Mouse (Mus musculus): ENCODE data around the gene Hist1h2af. TPM values are rescaled to one million over a fixed set of nuclear protein-coding genes. Genes with fewer than 3 reads are reported as not detected.
A peak's percentile ranks its signal among the peaks of the same experiment; 100 is the strongest.
"Not testable (repeated sequence)": the region's sequence is repeated elsewhere in the genome, so short reads cannot be mapped to it uniquely, and the experiment has no call there.

Gene Hist1h2af
- polyA plus RNA-seq, 1 experiment from 2014 or later = 7.8 TPM

DNA sequence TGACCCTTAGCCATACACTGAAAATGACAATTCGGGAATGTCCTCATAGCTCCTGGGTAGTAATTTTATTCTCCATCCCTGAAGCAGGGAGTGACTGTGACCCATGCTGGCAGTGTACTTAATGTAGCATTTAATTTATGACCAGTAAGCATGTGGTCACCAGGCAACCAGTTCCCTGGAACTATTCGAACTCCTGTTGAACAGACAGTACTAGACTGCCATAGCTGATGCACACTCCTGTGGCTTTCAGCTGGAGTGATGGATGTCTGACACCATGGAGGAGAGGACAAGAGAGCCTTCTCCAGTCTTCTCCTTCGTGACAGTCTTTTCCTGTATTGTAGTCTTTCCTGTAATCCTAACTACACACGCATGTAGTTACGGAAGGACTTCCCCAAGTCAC, 4.7 kb upstream of the Hist1h2af start:
- Histone ChIP-seq H3K36me3 (no peaks in the 10 kb centered on the region), H3K9ac (no peak overlapping the region; the same call in 1 of the 2 replicates), H3K27me3 (replicated peaks) (no peaks in the 10 kb centered on the region), H3K4me3 (no peak overlapping the region), H3K9me3 (replicated peaks) (no peaks in the 10 kb centered on the region), H3K27ac (no peak overlapping the region), H3K4me1 (peaks cover 54% of the 10 kb centered on the region), H3K4me2 (0 out of 2 replicates have a peak overlapping the region, but pooled peaks have one; percentile 26)
- 79% methylated on average over 5 of the region's 5 CpGs for WGBS (ENCODE audit: insufficient replicate concordance)
- no peak for ATAC-seq

DNA sequence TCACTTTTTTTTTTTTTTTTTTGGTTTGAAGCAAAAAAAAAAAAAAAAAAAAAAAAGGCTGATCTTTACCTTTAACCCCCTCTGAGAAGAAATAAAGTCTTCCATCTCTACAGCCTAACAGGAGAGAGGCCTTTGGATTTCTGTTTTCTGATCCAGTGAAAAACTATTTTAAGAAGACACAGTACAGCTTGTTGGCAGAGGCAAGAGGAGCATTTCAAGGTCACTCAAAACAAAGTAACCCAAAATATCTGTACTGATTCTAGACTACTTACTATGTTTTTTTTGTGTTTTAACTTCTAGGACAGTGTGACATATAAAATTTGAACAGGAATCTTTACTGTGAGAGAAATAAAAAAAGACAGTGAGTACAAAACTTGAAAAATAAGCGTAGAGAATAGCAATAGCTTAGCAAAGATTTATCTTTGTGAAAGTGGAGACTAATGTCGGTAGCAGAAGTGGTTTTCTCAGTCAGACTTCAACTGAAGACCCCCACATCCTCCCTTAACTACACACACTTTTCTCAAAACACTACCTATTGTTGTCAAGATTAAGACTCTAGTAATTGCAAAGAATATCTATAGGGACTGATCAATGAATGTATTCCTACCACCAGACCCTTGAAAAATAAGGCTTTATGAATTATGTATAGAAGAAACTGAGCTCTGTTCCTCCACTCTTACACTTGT, 4.1 kb upstream of the Hist1h2af start:
- 22% methylated on average over 2 of the region's 2 CpGs for WGBS (ENCODE audit: insufficient replicate concordance)
- peak overlapping the region; percentile 76 for H3K4me2 ChIP-seq
- H3K36me3 ChIP-seq = no peaks in the 10 kb centered on the region
- H3K9ac ChIP-seq = peak overlapping the region; percentile 86
- H3K27ac ChIP-seq = peak overlapping the region; percentile 100
- peak overlapping the region; percentile 65 for H3K4me3 ChIP-seq
- H3K4me1 ChIP-seq = peaks cover 50% of the 10 kb centered on the region
- H3K27me3 ChIP-seq (replicated peaks) = no peaks in the 10 kb centered on the region
- no peaks in the 10 kb centered on the region for H3K9me3 ChIP-seq (replicated peaks)
- ATAC-seq = no peak

DNA sequence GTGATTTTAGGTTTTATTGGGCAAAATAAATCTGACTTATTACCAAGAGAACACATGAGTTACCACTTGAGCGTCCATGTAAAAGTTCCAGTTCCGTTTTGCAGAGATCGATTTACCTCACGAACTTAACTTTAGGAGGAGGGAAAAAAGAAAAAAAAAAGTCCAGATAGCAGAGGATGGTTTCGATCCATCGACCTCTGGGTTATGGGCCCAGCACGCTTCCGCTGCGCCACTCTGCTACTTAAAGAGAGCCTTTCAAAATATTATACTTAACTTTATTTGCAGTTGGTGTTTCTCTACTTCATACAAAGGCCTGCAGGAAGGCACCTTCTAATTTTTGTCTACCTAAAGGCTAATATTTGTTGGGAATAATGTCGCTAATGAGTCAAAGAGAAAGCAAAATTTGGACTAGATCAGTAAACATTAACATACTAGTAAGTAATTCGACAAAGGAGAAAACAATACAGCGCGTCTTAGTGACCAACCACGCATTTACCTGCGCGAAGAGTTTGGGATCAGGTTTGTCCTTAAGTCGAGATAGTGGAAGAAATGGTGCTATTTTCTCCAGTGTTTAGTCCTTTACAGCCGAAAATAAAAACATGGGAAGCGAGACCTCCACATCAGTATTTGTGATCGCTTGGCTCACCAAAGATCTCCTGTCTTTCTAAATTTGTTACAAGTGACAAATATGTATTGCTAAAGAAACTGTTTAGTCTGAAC, 3.4 kb upstream of the Hist1h2af start:
- Histone ChIP-seq H3K4me1 (peaks cover 43% of the 10 kb centered on the region), H3K9ac (peak overlapping the region; percentile 86), H3K27ac (peak overlapping the region; percentile 100), H3K9me3 (replicated peaks) (no peaks in the 10 kb centered on the region), H3K4me3 (peak overlapping the region; percentile 65), H3K4me2 (peak overlapping the region; percentile 76), H3K27me3 (replicated peaks) (no peaks in the 10 kb centered on the region), H3K36me3 (no peaks in the 10 kb centered on the region)
- under 1% methylated on average over 20 of the region's 20 CpGs for WGBS (ENCODE audit: insufficient replicate concordance)
- no peak for ATAC-seq

DNA sequence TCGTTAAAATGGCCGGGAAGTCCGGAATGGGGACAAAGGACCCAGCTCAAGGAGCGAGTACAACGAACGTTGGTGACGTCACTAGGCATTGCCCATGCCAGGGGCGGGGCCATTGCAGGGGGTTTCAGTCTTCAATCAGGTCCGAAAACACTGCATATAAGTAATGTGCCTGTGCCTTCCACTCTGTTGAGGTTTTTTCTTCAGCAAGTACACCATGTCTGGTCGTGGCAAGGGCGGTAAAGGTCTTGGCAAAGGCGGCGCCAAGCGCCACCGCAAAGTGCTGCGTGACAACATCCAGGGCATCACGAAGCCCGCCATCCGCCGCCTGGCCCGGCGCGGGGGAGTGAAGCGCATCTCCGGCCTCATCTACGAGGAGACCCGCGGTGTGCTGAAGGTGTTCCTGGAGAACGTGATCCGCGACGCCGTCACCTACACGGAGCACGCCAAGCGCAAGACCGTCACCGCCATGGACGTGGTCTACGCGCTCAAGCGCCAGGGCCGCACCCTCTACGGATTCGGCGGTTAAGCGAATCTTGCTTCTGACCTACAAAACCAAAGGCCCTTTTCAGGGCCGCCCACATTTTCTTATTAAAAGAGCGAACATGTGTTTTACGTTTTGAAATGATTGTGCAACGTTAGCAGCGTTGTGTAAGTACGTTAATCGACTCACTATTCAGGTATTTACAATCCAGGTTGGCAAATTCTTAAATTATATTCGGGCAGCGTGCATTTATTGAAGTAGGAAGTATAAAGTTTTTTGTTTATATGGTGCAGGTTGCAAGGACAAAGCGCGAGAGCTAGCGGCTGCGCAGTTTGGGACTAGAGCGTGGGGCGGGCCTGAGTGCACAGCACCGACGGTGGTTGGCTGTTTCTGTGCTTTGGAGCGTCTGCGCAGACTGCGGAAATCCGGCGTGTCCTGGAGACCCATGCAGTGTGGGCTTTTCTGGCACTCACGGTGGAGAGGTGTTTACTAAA, 2.5 kb upstream of the Hist1h2af start, which contains the start of gene Hist1h4h:
TSS of gene Hist1h4h (plus strand) at position 150 of the 975 bp plus-strand sequence.
- Histone ChIP-seq H3K4me3 (peak within 1 kb of the TSS; percentile 65), H3K4me2 (peak within 1 kb of the TSS; percentile 76), H3K27ac (peak within 1 kb of the TSS; percentile 100), H3K27me3 (replicated peaks) (no peaks in the 10 kb centered on the region), H3K36me3 (no peaks in the 10 kb centered on the region), H3K9ac (peak within 1 kb of the TSS; percentile 86), H3K9me3 (replicated peaks) (no peaks in the 10 kb centered on the region), H3K4me1 (peaks cover 36% of the 10 kb centered on the region)
- WGBS (ENCODE audit: insufficient replicate concordance) = under 1% methylated on average over 63 of the region's 70 CpGs
- peak; percentile 69 for ATAC-seq

DNA sequence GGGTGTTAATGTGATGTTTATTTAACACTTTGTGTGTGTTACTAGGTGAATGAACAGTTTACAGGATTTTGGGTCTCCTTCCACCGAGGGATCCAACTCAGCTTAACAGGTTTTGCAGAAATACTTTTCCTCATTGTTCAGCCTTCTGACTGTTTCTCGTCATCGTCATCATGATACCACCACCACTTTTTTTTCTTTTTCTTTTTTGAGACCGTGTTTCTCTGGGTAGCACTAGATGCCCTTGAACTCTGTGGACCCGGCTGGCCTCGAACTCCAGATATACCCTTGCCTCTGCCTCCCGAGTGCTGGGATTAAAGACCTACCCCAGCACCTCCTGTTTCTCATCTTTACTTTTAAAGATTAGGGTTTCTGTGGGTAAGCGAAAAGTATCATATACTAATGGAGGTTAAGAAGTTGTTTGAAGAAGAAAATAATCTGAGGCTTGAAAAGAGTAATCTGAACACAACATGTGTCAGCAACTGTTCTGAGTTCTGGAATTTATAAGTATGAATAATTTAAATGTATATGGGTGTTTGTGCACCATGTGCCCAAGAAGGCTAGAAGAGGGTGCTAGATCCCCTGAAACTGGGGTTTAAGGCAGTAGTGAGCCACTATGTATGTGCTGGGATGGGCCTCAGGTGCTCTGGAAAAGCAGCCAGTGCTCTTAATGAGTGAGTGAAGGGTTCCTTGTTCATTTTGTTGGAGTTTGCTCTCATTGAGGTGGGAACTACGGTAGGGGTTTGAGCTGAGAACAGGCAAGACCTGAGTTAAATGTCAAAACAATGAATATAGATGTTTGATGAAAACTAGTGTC, 1.2 kb upstream of the Hist1h2af start:
- Histone ChIP-seq H3K4me2 (peak overlapping the region; percentile 76), H3K9me3 (replicated peaks) (no peaks in the 10 kb centered on the region), H3K4me3 (peak overlapping the region; percentile 65), H3K4me1 (peaks cover 39% of the 10 kb centered on the region), H3K27ac (peak overlapping the region; percentile 100), H3K36me3 (no peaks in the 10 kb centered on the region), H3K27me3 (replicated peaks) (no peaks in the 10 kb centered on the region), H3K9ac (peak overlapping the region; percentile 86)
- no peak for ATAC-seq
- WGBS (ENCODE audit: insufficient replicate concordance) = 14% methylated on average over 9 of the region's 9 CpGs

DNA sequence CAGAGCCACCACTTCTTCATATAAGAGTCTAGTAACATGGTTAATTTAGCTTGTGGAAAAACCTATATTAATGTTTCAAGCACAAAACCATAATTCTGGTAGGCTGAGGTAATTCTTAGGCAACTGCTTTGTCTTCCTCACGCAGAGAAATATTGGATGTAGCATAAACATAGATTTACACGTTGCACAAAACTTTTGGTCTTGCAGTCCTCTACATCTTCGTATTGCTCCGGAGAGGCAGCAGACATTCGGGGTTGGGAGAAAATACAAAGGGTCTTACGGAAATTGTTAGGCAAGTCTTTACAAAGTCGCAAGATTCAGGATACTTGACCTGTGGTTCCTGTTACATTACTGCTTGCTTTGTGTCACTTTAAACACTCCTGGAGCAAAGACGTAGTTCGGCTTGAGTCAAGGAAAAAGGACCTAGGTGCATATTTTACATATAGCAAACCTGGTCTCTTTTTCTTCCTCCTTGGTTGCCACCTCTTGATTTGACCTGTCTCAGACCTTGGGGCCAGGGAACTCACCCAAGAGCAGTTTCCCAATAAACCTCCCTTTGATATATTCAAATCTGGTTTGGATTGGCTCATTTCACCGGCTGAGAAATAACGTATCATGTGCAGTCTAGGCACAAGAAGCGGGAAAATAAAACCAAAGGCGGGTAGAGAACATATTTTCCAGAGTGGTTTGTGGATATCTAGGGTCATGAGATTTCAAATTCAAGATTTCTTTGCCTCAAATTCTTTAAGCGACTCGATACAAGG, 844 bp downstream of the Hist1h2af start:
- H3K9ac ChIP-seq = peak overlapping the region; percentile 86
- no peaks in the 10 kb centered on the region for H3K27me3 ChIP-seq (replicated peaks)
- peak overlapping the region; percentile 76 for H3K4me2 ChIP-seq
- peaks cover 45% of the 10 kb centered on the region for H3K4me1 ChIP-seq
- peak overlapping the region; percentile 65 for H3K4me3 ChIP-seq
- WGBS (ENCODE audit: insufficient replicate concordance) = under 1% methylated on average over 15 of the region's 15 CpGs
- H3K9me3 ChIP-seq (replicated peaks) = no peaks in the 10 kb centered on the region
- H3K36me3 ChIP-seq = no peaks in the 10 kb centered on the region
- H3K27ac ChIP-seq = peak overlapping the region; percentile 100
- ATAC-seq = peak; percentile 33

DNA sequence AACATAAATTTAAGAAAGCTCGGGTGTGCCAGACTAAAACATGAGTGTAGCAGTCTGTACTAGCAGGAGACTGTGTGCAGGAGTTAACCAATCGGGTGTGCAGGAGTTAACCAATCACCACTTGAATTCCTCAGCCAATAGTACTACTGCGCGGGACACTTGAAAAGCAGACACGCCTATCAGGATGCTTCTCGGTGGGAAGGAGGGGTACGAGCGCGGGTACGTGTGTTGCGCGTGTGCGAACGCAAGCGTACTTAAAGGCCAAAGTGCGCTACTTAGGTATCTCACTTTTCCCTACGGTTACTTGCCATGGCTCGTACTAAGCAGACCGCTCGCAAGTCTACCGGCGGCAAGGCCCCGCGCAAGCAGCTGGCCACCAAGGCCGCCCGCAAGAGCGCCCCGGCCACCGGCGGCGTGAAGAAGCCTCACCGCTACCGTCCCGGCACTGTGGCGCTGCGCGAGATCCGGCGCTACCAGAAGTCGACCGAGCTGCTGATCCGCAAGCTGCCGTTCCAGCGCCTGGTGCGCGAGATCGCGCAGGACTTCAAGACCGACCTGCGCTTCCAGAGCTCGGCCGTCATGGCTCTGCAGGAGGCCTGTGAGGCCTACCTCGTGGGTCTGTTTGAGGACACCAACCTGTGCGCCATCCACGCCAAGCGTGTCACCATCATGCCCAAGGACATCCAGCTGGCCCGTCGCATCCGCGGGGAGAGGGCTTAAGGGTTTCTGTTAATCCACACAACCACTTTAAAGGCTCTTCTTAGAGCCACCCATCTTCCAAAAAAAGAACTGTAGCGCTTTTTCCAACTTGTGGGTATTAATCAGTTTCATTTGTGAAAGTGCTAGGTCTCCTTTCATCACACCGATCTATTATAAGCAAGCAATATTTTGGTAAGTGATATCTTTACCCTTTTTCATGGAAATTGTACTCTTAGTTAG, 1.7 kb downstream of the Hist1h2af start, which contains the start of gene Hist1h3g:
TSS of gene Hist1h3g (plus strand) at position 286 of the 939 bp plus-strand sequence.
- Histone ChIP-seq H3K4me1 (peaks cover 44% of the 10 kb centered on the region), H3K9ac (peak within 1 kb of the TSS; percentile 86), H3K4me2 (peak within 1 kb of the TSS; percentile 76), H3K27ac (peak within 1 kb of the TSS; percentile 100), H3K4me3 (peak within 1 kb of the TSS; percentile 65)
- H3K9me3 ChIP-seq (replicated peaks); H3K27me3 ChIP-seq (replicated peaks); H3K36me3 ChIP-seq: not testable (repeated sequence)
- WGBS (ENCODE audit: insufficient replicate concordance) = under 1% methylated on average over 53 of the region's 62 CpGs
- peak; percentile 86 for ATAC-seq

DNA sequence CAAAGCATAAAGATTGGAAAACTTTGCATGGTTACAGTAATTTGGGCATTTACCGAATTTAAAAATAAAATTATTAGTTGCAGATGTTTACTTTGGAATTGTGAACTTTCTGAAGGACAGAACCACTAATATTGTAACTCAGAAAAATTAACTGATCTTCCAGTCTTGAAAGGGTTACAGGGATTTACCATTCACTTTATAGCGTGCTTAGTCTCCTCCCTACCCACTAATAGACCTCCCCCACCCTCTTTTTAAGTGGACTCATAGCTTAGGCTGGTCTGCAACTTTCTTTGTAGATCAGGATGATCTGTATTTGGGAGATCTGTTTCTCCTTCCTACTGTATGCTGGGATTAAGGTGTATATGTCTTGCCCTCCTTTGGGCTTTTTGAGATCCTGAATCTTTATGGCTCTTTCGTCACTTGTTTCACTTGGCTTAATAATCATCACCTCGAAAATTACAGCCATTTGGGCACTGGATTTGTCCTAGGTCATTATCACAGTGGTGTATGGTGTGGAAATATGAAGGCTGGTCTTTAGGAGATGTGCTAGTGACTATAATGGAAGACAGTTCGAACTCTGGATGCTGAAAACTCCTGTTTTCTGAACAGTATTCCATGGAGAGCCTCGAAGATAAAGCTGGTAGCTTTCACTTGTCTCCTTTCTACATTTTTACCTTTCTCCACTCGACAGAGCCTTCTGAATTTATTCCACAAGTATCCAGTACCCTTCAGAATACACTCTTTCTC, 2.5 kb downstream of the Hist1h2af start:
- Histone ChIP-seq H3K36me3 (no peaks in the 10 kb centered on the region), H3K27me3 (replicated peaks) (no peaks in the 10 kb centered on the region), H3K4me2 (peak overlapping the region; percentile 76), H3K4me1 (peaks cover 49% of the 10 kb centered on the region), H3K27ac (peak overlapping the region; percentile 100), H3K9ac (peak overlapping the region; percentile 86), H3K4me3 (peak overlapping the region; percentile 65), H3K9me3 (replicated peaks) (no peaks in the 10 kb centered on the region)
- WGBS (ENCODE audit: insufficient replicate concordance) = 14% methylated on average over 7 of the region's 7 CpGs
- ATAC-seq = no peak

DNA sequence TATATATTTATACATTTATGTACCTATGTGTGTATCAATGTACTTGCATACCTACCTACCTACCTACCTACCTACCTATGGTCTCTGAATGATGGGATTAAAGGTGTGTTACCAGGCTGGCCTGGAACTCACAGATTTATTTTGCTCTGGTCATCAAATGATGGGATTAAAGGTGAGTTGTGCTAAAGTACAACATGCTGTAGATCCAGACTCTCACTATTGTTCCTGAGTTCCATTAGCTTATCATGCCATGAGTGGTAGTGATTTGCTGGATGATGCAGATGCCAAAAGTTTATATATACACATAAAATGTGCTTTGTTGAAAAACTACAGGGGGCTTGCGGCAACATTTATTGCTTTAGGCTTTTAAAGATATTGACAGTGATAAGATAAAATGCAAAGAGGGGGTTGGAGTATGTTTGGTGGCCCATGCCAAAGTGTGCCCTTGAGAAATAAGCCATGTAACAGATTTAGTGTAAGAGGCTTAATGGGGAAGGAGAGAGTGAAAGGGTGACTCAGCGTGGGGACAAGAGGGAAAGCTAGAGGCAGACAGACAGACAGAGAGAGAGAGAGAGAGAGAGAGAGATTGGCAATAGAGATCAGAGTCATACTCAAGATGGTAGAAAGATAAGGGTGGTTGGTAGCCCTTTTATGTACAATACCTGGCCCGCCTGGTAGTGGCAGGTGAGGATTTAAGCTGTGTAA, 3.5 kb downstream of the Hist1h2af start:
- no peaks in the 10 kb centered on the region for H3K9me3 ChIP-seq (replicated peaks)
- H3K36me3 ChIP-seq = no peaks in the 10 kb centered on the region
- 73% methylated on average over 3 of the region's 3 CpGs for WGBS (ENCODE audit: insufficient replicate concordance)
- H3K4me2 ChIP-seq = peak overlapping the region; percentile 76
- H3K9ac ChIP-seq = peak overlapping the region; percentile 86
- H3K4me1 ChIP-seq = peaks cover 48% of the 10 kb centered on the region
- peak overlapping the region; percentile 65 for H3K4me3 ChIP-seq
- no peaks in the 10 kb centered on the region for H3K27me3 ChIP-seq (replicated peaks)
- ATAC-seq = no peak
- H3K27ac ChIP-seq = peak overlapping the region; percentile 100
